In the genomic region with DNA sequence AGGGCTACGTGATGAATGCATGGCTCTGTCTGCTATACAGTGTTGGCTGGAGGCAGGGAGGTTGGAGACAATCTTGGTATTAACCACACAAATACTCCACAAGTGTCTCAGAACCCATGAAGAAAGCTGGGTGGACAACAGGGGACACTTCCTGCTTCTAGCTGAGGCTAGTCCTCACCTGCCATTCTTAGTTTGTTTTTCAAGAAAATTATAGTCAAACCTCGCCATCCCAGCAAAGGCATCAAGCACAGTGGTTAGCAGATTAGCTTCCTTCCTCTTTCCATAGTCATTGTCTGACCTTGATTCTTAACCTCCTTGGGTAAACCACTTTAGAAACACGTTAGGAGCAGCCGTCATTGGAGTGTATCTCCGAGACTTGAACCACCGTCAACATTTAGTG, we compare ENCODE assay signal across 29 mouse cellular contexts. TPM values are rescaled to one million over a fixed set of nuclear protein-coding genes. Genes with fewer than 3 reads are reported as not detected.
DNase-seq lines count a peak whose midpoint lies in the region; ATAC-seq lines count a peak whose summit lies in the region.
"Had no signal": no experiment of that assay in that cellular context is flagged by ENCODE, and none has a peak within 500 bp of the region (broad histone marks: within the 10 kb centered on the region; RNA-seq: fewer than 3 reads in every experiment).

No protein-coding gene starts in this region.

- no peak overlapping the region for H3K27ac ChIP-seq in midbrain, embryonic 11.5 days (ENCODE audit: low read depth, low read length)
- H3K27ac ChIP-seq in midbrain, embryonic 15.5 days, result no peak overlapping the region
- H3K27ac ChIP-seq: heart, embryonic 13.5 days; hindbrain, embryonic 10.5 days; hindbrain, embryonic 15.5 days; intestine, embryonic 15.5 days; midbrain, embryonic 10.5 days; neural tube, embryonic 13.5 days had no signal

- H3K4me3 ChIP-seq in midbrain, embryonic 11.5 days (ENCODE audit: low read depth, low read length), result no peak overlapping the region
- H3K4me3 ChIP-seq in midbrain, embryonic 15.5 days, result no peak overlapping the region
- H3K4me3 ChIP-seq: heart, embryonic 13.5 days; hindbrain, embryonic 10.5 days; hindbrain, embryonic 15.5 days; intestine, embryonic 15.5 days; midbrain, embryonic 10.5 days; neural tube, embryonic 13.5 days had no signal

- H3K9ac ChIP-seq in midbrain, embryonic 11.5 days (ENCODE audit: low read length), result no peak overlapping the region
- no peak overlapping the region for H3K9ac ChIP-seq in midbrain, embryonic 15.5 days
- H3K9ac ChIP-seq: heart, embryonic 13.5 days; hindbrain, embryonic 15.5 days; intestine, embryonic 15.5 days; neural tube, embryonic 13.5 days had no signal

- WGBS in midbrain, embryonic 11.5 days, result 91% methylated on average over 6 of the region's 6 CpGs
- WGBS in midbrain, embryonic 15.5 days, result 89% methylated on average over 6 of the region's 6 CpGs

- no peak overlapping the region for H3K4me2 ChIP-seq in midbrain, embryonic 11.5 days
- no peak overlapping the region for H3K4me2 ChIP-seq in midbrain, embryonic 15.5 days
- H3K4me2 ChIP-seq: heart, embryonic 13.5 days; hindbrain, embryonic 15.5 days; intestine, embryonic 15.5 days; neural tube, embryonic 13.5 days had no signal

- no peaks in the 10 kb centered on the region for H3K9me3 ChIP-seq in midbrain, embryonic 11.5 days (ENCODE audit: control insufficient read depth, low read length)
- H3K9me3 ChIP-seq in midbrain, embryonic 15.5 days, result no peaks in the 10 kb centered on the region
- H3K9me3 ChIP-seq: heart, embryonic 13.5 days; hindbrain, embryonic 10.5 days; hindbrain, embryonic 15.5 days; intestine, embryonic 15.5 days; midbrain, embryonic 10.5 days; neural tube, embryonic 13.5 days had no signal

- H3K4me1 ChIP-seq in midbrain, embryonic 11.5 days (ENCODE audit: control insufficient read depth, insufficient read depth, low read length), result no peaks in the 10 kb centered on the region
- no peaks in the 10 kb centered on the region for H3K4me1 ChIP-seq in midbrain, embryonic 15.5 days
- H3K4me1 ChIP-seq: heart, embryonic 13.5 days; hindbrain, embryonic 10.5 days; hindbrain, embryonic 15.5 days; intestine, embryonic 15.5 days; midbrain, embryonic 10.5 days; neural tube, embryonic 13.5 days had no signal

- H3K27me3 ChIP-seq in midbrain, embryonic 11.5 days (ENCODE audit: control insufficient read depth, insufficient read depth, low read length), result no peaks in the 10 kb centered on the region
- H3K27me3 ChIP-seq in midbrain, embryonic 15.5 days (replicated peaks), result no peaks in the 10 kb centered on the region
- H3K27me3 ChIP-seq: heart, embryonic 13.5 days; hindbrain, embryonic 15.5 days; intestine, embryonic 15.5 days; neural tube, embryonic 13.5 days had no signal

- H3K36me3 ChIP-seq in midbrain, embryonic 11.5 days (ENCODE audit: control insufficient read depth, insufficient read depth, low read length), result no peaks in the 10 kb centered on the region
- no peaks in the 10 kb centered on the region for H3K36me3 ChIP-seq in midbrain, embryonic 15.5 days (replicated peaks)
- H3K36me3 ChIP-seq: heart, embryonic 13.5 days; hindbrain, embryonic 10.5 days; hindbrain, embryonic 15.5 days; intestine, embryonic 15.5 days; midbrain, embryonic 10.5 days; neural tube, embryonic 13.5 days had no signal

- ATAC-seq in midbrain, embryonic 11.5 days (ENCODE audit: low FRiP score), result no peak
- ATAC-seq in midbrain, embryonic 15.5 days (replicated peaks), result no peak
- ATAC-seq in common myeloid progenitor, adult 5-6 weeks (replicated peaks; ENCODE audit: low read depth, poor library complexity, severe bottlenecking), result peak; percentile 95
- ATAC-seq in megakaryocyte progenitor cell, adult 5-6 weeks (replicated peaks; ENCODE audit: poor library complexity), result peak; percentile 90
- ATAC-seq in CD4-positive, CD25-positive, alpha-beta regulatory T cell, adult 4 months, result no peak
- no peak for ATAC-seq in megakaryocyte-erythroid progenitor cell, adult 5-6 weeks (replicated peaks; ENCODE audit: low FRiP score, low TSS enrichment, poor library complexity, severe bottlenecking)
- ATAC-seq: forebrain, embryonic 14.5 days; intestine, embryonic 15.5 days; lung, postnatal 0 days had no signal

- DNase-seq in midbrain, embryonic 11.5 days (ENCODE audit: low spot score, missing footprints), result peak; percentile 67
- no peak for DNase-seq in thymus, adult 18-20 months
- DNase-seq: adrenal gland, postnatal 36 days; cerebellum, adult 2 months; cerebellum, postnatal 14 days; gastrocnemius, postnatal 14 days; heart, postnatal 10 days; kidney, adult 2 months; kidney, postnatal 36 days; liver; lung, adult 18-20 months; lung, postnatal 4 days had no signal

RNA-seq across cellular contexts. Expression of gene Il1r2, which starts 28.2 kb away (rescaled TPM):
- polyA plus RNA-seq in midbrain, embryonic 11.5 days (2014; fragmentation: Nextera tagmentation; extraction: Ambion mirVana), result 0.15 and 0.27 TPM in 2 replicates
- 0.50 and 0.56 TPM in 2 replicates for polyA plus RNA-seq in midbrain, embryonic 15.5 days (2015; fragmentation: Nextera tagmentation; extraction: Ambion mirVana)
- not detected in 2 replicates for total RNA-seq in common myeloid progenitor, adult 5-6 weeks (2017)
- 1.9 and 2.5 TPM in 2 replicates for total RNA-seq in megakaryocyte progenitor cell, adult 5-6 weeks (2015)
- total RNA-seq in megakaryocyte progenitor cell, adult 5-6 weeks (2017), result 1.9 and 2.2 TPM in 2 replicates
- 100 to 1,000 TPM; 104 to 162 TPM for polyA plus RNA-seq in CD4-positive, CD25-positive, alpha-beta regulatory T cell, adult 4 months (2017; shearing (Covaris generic))
- 3.6 TPM in 1 of 2 replicates, not detected in the other for total RNA-seq in megakaryocyte-erythroid progenitor cell, adult 5-6 weeks (2014; fragmentation: Nextera tagmentation)
- total RNA-seq in megakaryocyte-erythroid progenitor cell, adult 5-6 weeks (2017), result 1.4 TPM in 1 of 2 replicates, not detected in the other
- total RNA-seq: heart, adult 8-10 months; heart, postnatal 10 days; MEL; midbrain, postnatal 0 days had no signal
- polyA plus RNA-seq: testis, adult 2 months had no signal

Comparison
In these comparisons a context has a peak if more than half of its experiments do, and no peak if none do; other contexts are left out.
1. ATAC-seq: peak in common myeloid progenitor, adult 5-6 weeks (single experiment) and megakaryocyte progenitor cell, adult 5-6 weeks (single experiment); none in midbrain, embryonic 11.5 days (single experiment), midbrain, embryonic 15.5 days (single experiment), CD4-positive, CD25-positive, alpha-beta regulatory T cell, adult 4 months (single experiment) and megakaryocyte-erythroid progenitor cell, adult 5-6 weeks (single experiment).